Mouse (Mus musculus) pancreas, adult 10 weeks (tissue): ENCODE data around the gene Pik3r4. TPM values are rescaled to one million over a fixed set of nuclear protein-coding genes. Genes with fewer than 3 reads are reported as not detected.

Experiments
- polyA plus RNA-seq: library from polyadenylated mRNA; stranded (reverse); fragments of 350-450 nt; fragmentation: Illumina TruSeq; extraction: RNeasy Lipid Tissue Mini Kit (QIAGEN cat#74804); gene quantifications from one replicate; pipeline ENCODE4 v1.2.3, GENCODE M21; 2015; ENCODE audit warnings: low read depth, low replicate concordance; ENCODE audit not compliant: insufficient read depth

Gene Pik3r4
- 6.4 TPM for polyA plus RNA-seq

GRCm38 (mm10) chr9:105642460-105643371 lies at the start of gene Pik3r4:
Gene Pik3r4, plus strand, starts transcription at chr9:105642978.

Other genes with a start within 250 kb of the Pik3r4 start
- 2.2 TPM for gene Aste1, start 247.6 kb upstream of the Pik3r4 start, polyA plus RNA-seq
- gene Nek11, start 247.5 kb upstream of the Pik3r4 start, polyA plus RNA-seq = not detected
- 11.6 TPM for gene Atp2c1, start 115.7 kb upstream of the Pik3r4 start, polyA plus RNA-seq
- 2.1 TPM for gene Col6a6, start 185.2 kb downstream of the Pik3r4 start, polyA plus RNA-seq